21 mouse cellular contexts compared by ENCODE assay signal in the genomic region with DNA sequence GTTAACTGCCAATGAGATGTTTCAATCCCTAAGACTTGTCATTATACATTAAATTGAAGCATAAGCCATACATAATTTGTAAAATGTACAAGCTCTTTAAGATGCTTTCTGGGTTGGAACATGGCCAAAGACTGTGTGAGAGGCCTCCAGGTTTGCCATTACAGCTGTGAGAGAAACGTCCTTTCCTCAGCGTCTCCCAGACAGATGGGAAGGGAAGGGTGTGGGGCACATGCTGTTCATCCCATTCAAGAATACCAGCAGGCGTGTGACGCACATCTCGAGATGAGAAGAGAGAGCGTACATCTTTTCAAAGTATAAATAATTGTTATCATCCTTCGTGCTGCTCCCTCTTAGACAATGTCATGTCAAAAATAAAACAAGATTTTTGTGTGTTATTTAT. TPM values are rescaled to one million over a fixed set of nuclear protein-coding genes. Genes with fewer than 3 reads are reported as not detected.
"Had no signal": no experiment of that assay in that cellular context is flagged by ENCODE, and none has a peak within 500 bp of the region (broad histone marks: within the 10 kb centered on the region; RNA-seq: fewer than 3 reads in every experiment).

No protein-coding gene starts in this region.

- H3K4me1 ChIP-seq: midbrain, embryonic 13.5 days; neural tube, embryonic 12.5 days; stomach, embryonic 15.5 days had no signal

- H3K27me3 ChIP-seq: megakaryocyte, embryonic 14.5 days; midbrain, embryonic 13.5 days; neural tube, embryonic 12.5 days; stomach, embryonic 15.5 days had no signal

- H3K4me2 ChIP-seq: lung, embryonic 14.5 days; midbrain, embryonic 11.5 days; midbrain, embryonic 13.5 days; neural tube, embryonic 12.5 days; stomach, embryonic 15.5 days had no signal

- H3K9ac ChIP-seq: lung, embryonic 14.5 days; midbrain, embryonic 13.5 days; neural tube, embryonic 12.5 days; stomach, embryonic 15.5 days had no signal

- H3K4me3 ChIP-seq: megakaryocyte, embryonic 14.5 days; midbrain, embryonic 13.5 days; neural tube, embryonic 12.5 days; stomach, embryonic 15.5 days had no signal

- H3K9me3 ChIP-seq: stomach, embryonic 15.5 days had no signal

- DNase-seq: lung, adult 18-20 months; lung, embryonic 14.5 days; lung, postnatal 10 days; lung, postnatal 36 days; right cerebral cortex, postnatal 14 days; thymus, postnatal 14 days; thymus, postnatal 36 days had no signal

- H3K27ac ChIP-seq: macrophage; midbrain, embryonic 13.5 days; neural tube, embryonic 12.5 days; stomach, embryonic 15.5 days; stomach, postnatal 0 days had no signal

- ATAC-seq: midbrain, embryonic 13.5 days; midbrain, embryonic 16.5 days had no signal

RNA-seq across cellular contexts. Expression of a gene that starts 21.8 kb away (rescaled TPM):
- total RNA-seq: megakaryocyte progenitor cell, adult 5-6 weeks; monocyte, adult 5-6 weeks; neutrophil, adult 5-6 weeks had no signal
- polyA plus RNA-seq: liver, embryonic 16.5 days; lung, embryonic 14.5 days; macrophage; spleen, adult 2 months; stomach, postnatal 0 days; testis, adult 2 months had no signal
